Mouse (Mus musculus): ENCODE measurements around the gene Ttc7b. TPM values are rescaled to one million over a fixed set of nuclear protein-coding genes. Genes with fewer than 3 reads are reported as not detected.

Ttc7b gene
- polyA plus RNA-seq, 1 experiment from 2014 or later, result 7.0 TPM

- WGBS, result 83% methylated on average over 9 of the region's 9 CpGs
- H3K9ac ChIP-seq (ENCODE audit: low read length), result no peak overlapping the region
- no peaks in the 10 kb centered on the region for H3K27me3 ChIP-seq (ENCODE audit: control insufficient read depth, insufficient read depth, low read length)
- H3K4me1 ChIP-seq (ENCODE audit: control insufficient read depth, insufficient read depth, low read length), result 0 out of 2 replicates have a peak, but pooled peaks cover 2% of the 10 kb centered on the region
- no peak overlapping the region for H3K27ac ChIP-seq (replicated peaks; ENCODE audit: low read depth, low read length)
- H3K9me3 ChIP-seq (ENCODE audit: control insufficient read depth, low read length), result no peaks in the 10 kb centered on the region
- no peaks in the 10 kb centered on the region; the same call in 1 of the 2 replicates for H3K36me3 ChIP-seq (ENCODE audit: control insufficient read depth, insufficient read depth, low read length)
- no peak overlapping the region for H3K4me2 ChIP-seq (ENCODE audit: low read depth, severe bottlenecking)
- ATAC-seq (ENCODE audit: insufficient number of reproducible peaks, low FRiP score, low TSS enrichment, low read depth), result no peak
- DNase-seq (ENCODE audit: low spot score), result no peak
- H3K4me3 ChIP-seq (ENCODE audit: low read depth, low read length), result no peak overlapping the region
Observed at GRCm38 (mm10) chr12:100316094-100316493, 204.5 kb downstream of the Ttc7b start.

- Histone ChIP-seq H3K4me3 (ENCODE audit: low read depth, low read length) (no peak overlapping the region), H3K9me3 (ENCODE audit: control insufficient read depth, low read length) (no peaks in the 10 kb centered on the region), H3K9ac (ENCODE audit: low read length) (no peak overlapping the region), H3K27me3 (ENCODE audit: control insufficient read depth, insufficient read depth, low read length) (no peaks in the 10 kb centered on the region), H3K36me3 (ENCODE audit: control insufficient read depth, insufficient read depth, low read length) (no peaks in the 10 kb centered on the region; the same call in 1 of the 2 replicates), H3K4me2 (ENCODE audit: low read depth, severe bottlenecking) (no peak overlapping the region), H3K27ac (replicated peaks; ENCODE audit: low read depth, low read length) (no peak overlapping the region), H3K4me1 (ENCODE audit: control insufficient read depth, insufficient read depth, low read length) (0 out of 2 replicates have a peak, but pooled peaks cover 2% of the 10 kb centered on the region)
- WGBS, result 65% methylated on average over 8 of the region's 8 CpGs
- no peak for ATAC-seq (ENCODE audit: insufficient number of reproducible peaks, low FRiP score, low TSS enrichment, low read depth)
- DNase-seq (ENCODE audit: low spot score), result no peak
Observed at GRCm38 (mm10) chr12:100315119-100315885, 205.3 kb downstream of the Ttc7b start.

- 57% methylated on average over 12 of the region's 12 CpGs for WGBS
- Histone ChIP-seq H3K4me1 (ENCODE audit: control insufficient read depth, insufficient read depth, low read length) (0 out of 2 replicates have a peak, but pooled peaks cover 2% of the 10 kb centered on the region), H3K9me3 (ENCODE audit: control insufficient read depth, low read length) (no peaks in the 10 kb centered on the region), H3K4me2 (ENCODE audit: low read depth, severe bottlenecking) (no peak overlapping the region), H3K9ac (ENCODE audit: low read length) (no peak overlapping the region), H3K27ac (replicated peaks; ENCODE audit: low read depth, low read length) (no peak overlapping the region), H3K4me3 (ENCODE audit: low read depth, low read length) (no peak overlapping the region), H3K36me3 (ENCODE audit: control insufficient read depth, insufficient read depth, low read length) (no peaks in the 10 kb centered on the region; the same call in 1 of the 2 replicates), H3K27me3 (ENCODE audit: control insufficient read depth, insufficient read depth, low read length) (no peaks in the 10 kb centered on the region)
- ATAC-seq (ENCODE audit: insufficient number of reproducible peaks, low FRiP score, low TSS enrichment, low read depth) (no peak), DNase-seq (ENCODE audit: low spot score) (no peak)
Observed at GRCm38 (mm10) chr12:100313785-100314375, 206.7 kb downstream of the Ttc7b start.

- H3K4me1 ChIP-seq (ENCODE audit: control insufficient read depth, insufficient read depth, low read length), result 0 out of 2 replicates have a peak, but pooled peaks cover 2% of the 10 kb centered on the region
- H3K27me3 ChIP-seq (ENCODE audit: control insufficient read depth, insufficient read depth, low read length), result no peaks in the 10 kb centered on the region
- H3K9ac ChIP-seq (ENCODE audit: low read length), result no peak overlapping the region
- no peak overlapping the region for H3K4me2 ChIP-seq (ENCODE audit: low read depth, severe bottlenecking)
- WGBS, result 67% methylated on average over 6 of the region's 6 CpGs
- no peak for DNase-seq (ENCODE audit: low spot score)
- H3K36me3 ChIP-seq (ENCODE audit: control insufficient read depth, insufficient read depth, low read length), result no peaks in the 10 kb centered on the region; the same call in 1 of the 2 replicates
- ATAC-seq (ENCODE audit: insufficient number of reproducible peaks, low FRiP score, low TSS enrichment, low read depth), result no peak
- no peak overlapping the region for H3K27ac ChIP-seq (replicated peaks; ENCODE audit: low read depth, low read length)
- H3K4me3 ChIP-seq (ENCODE audit: low read depth, low read length), result no peak overlapping the region
- H3K9me3 ChIP-seq (ENCODE audit: control insufficient read depth, low read length), result no peaks in the 10 kb centered on the region
Observed at GRCm38 (mm10) chr12:100313209-100313608, 207.4 kb downstream of the Ttc7b start.

DNA sequence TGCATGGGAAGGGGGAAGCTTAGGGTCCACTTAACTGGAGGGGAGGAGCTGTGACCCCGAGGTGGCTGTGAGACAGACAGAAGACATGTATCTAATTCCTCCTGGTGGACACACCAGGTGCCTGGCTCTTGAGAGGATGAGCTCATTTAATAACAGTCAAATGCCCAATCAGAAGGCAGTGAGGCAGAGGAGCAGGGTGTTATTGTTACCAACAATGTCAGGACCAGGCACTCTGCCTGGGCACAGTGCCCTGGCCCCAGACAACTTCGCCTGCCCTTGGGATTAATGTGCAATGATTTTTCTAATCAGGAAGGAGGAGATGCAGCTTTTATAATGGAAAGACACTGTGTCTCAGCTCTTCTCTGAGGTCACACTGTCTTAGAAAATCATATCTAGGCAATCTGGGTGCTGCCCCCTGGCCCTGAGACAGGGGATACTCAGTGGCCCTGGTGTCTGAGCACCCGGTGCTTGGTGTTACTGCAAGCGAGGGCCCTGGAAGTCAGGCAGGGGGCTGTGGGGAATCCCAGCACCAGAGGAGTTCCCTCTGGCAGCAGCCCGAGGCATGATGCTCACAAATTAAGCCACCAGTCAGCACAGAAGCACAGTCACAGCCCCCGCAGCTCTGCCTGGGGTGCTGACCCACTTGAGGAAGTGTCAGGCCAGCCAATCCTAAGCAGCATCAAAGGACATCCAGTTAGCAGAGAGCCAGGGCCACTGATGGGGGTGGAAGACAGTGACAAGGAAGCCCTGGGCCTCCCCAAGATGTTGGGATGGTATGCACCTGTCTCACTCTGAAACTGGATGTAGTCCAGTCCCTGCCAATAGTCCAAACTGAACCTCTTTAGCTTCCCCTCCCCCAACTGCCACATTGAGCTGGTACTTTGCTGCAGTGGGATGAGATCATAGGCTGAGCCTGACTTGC is 209.9 kb downstream of the Ttc7b start:
- WGBS, result 60% methylated on average over 6 of the region's 6 CpGs
- Histone ChIP-seq H3K4me3 (ENCODE audit: low read depth, low read length) (no peak overlapping the region), H3K27me3 (ENCODE audit: control insufficient read depth, insufficient read depth, low read length) (no peaks in the 10 kb centered on the region), H3K9ac (ENCODE audit: low read length) (no peak overlapping the region), H3K9me3 (ENCODE audit: control insufficient read depth, low read length) (no peaks in the 10 kb centered on the region), H3K36me3 (ENCODE audit: control insufficient read depth, insufficient read depth, low read length) (no peaks in the 10 kb centered on the region; the same call in 1 of the 2 replicates), H3K4me2 (ENCODE audit: low read depth, severe bottlenecking) (no peak overlapping the region), H3K27ac (replicated peaks; ENCODE audit: low read depth, low read length) (no peak overlapping the region), H3K4me1 (ENCODE audit: control insufficient read depth, insufficient read depth, low read length) (0 out of 2 replicates have a peak, but pooled peaks cover 2% of the 10 kb centered on the region)
- no peak for ATAC-seq (ENCODE audit: insufficient number of reproducible peaks, low FRiP score, low TSS enrichment, low read depth)
- no peak for DNase-seq (ENCODE audit: low spot score)

DNA sequence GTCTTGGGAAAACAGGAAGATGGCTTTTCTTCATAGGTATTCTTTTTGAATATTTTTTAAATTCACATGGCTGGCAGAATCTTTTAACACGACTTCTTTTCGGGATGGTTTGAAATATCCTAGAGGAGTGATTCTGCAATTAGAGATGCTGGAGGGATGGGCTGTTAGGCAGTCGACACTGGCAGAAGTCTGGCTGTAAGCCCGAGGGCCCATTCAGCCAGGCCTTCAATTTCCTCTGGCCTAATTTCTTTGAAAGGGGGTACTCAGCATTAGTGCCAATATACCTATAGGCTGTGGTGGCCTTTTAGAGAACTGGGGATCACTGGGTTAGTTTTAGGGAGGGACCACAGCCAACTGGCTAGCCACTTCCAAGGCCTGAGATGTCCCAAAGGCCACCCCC is 211.4 kb downstream of the Ttc7b start:
- H3K9ac ChIP-seq (ENCODE audit: low read length), result no peak overlapping the region
- 59% methylated on average over 4 of the region's 4 CpGs for WGBS
- H3K4me1 ChIP-seq (ENCODE audit: control insufficient read depth, insufficient read depth, low read length), result no peaks in the 10 kb centered on the region

GRCm38 (mm10) chr12:100307501-100308260 is 212.9 kb downstream of the Ttc7b start:
- Histone ChIP-seq H3K9me3 (ENCODE audit: control insufficient read depth, low read length) (no peaks in the 10 kb centered on the region), H3K4me3 (ENCODE audit: low read depth, low read length) (no peak overlapping the region), H3K27me3 (ENCODE audit: control insufficient read depth, insufficient read depth, low read length) (no peaks in the 10 kb centered on the region), H3K4me2 (ENCODE audit: low read depth, severe bottlenecking) (no peak overlapping the region), H3K36me3 (ENCODE audit: control insufficient read depth, insufficient read depth, low read length) (no peaks in the 10 kb centered on the region; the same call in 1 of the 2 replicates), H3K4me1 (ENCODE audit: control insufficient read depth, insufficient read depth, low read length) (no peaks in the 10 kb centered on the region), H3K9ac (ENCODE audit: low read length) (no peak overlapping the region), H3K27ac (replicated peaks; ENCODE audit: low read depth, low read length) (no peak overlapping the region)
- ATAC-seq (ENCODE audit: insufficient number of reproducible peaks, low FRiP score, low TSS enrichment, low read depth) (no peak), DNase-seq (ENCODE audit: low spot score) (no peak)
- 75% methylated on average over 8 of the region's 8 CpGs for WGBS

More for the DNA sequence above, 211.4 kb downstream of the Ttc7b start:
- no peak for DNase-seq (ENCODE audit: low spot score)
- H3K36me3 ChIP-seq (ENCODE audit: control insufficient read depth, insufficient read depth, low read length), result no peaks in the 10 kb centered on the region; the same call in 1 of the 2 replicates
- no peak overlapping the region for H3K4me3 ChIP-seq (ENCODE audit: low read depth, low read length)
- no peak for ATAC-seq (ENCODE audit: insufficient number of reproducible peaks, low FRiP score, low TSS enrichment, low read depth)
- H3K27ac ChIP-seq (replicated peaks; ENCODE audit: low read depth, low read length), result no peak overlapping the region
- no peak overlapping the region for H3K4me2 ChIP-seq (ENCODE audit: low read depth, severe bottlenecking)
- H3K9me3 ChIP-seq (ENCODE audit: control insufficient read depth, low read length), result no peaks in the 10 kb centered on the region
- H3K27me3 ChIP-seq (ENCODE audit: control insufficient read depth, insufficient read depth, low read length), result no peaks in the 10 kb centered on the region
